In the genomic region with DNA sequence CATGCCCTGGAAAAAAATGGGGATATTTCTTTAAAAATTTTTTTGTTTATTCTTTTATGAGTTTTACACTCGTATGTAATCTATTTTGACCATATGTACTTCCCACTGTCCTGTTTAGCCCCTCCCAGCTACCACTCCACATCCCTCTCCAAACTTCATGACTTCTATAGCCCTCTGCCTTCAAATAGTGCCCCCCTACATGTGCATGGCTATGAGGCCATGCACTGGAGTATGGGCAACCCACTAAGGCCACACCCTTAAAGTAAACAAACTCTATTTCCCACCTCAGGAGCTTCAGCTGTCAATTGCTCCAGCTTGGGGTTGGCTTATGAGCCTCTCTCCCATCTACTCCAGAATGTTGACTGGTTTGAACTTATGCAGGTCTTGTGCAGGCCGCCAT, we compare ENCODE assay signal across 12 mouse cellular contexts. TPM values are rescaled to one million over a fixed set of nuclear protein-coding genes. Genes with fewer than 3 reads are reported as not detected.
"Had no signal": no experiment of that assay in that cellular context is flagged by ENCODE, and none has a peak within 500 bp of the region (broad histone marks: within the 10 kb centered on the region; RNA-seq: fewer than 3 reads in every experiment).

No protein-coding gene starts in this region.

- H3K27ac ChIP-seq: kidney, embryonic 15.5 days; left cerebral cortex, adult 2 months; liver, embryonic 13.5 days; macrophage; neural tube, embryonic 12.5 days had no signal

- H3K9me3 ChIP-seq: kidney, embryonic 15.5 days; liver, embryonic 13.5 days; neural tube, embryonic 12.5 days had no signal

- H3K36me3 ChIP-seq: kidney, embryonic 15.5 days; liver, embryonic 13.5 days; neural tube, embryonic 12.5 days had no signal

- H3K4me3 ChIP-seq: kidney, embryonic 15.5 days; left cerebral cortex, adult 2 months; liver, embryonic 13.5 days; neural tube, embryonic 12.5 days had no signal

- H3K9ac ChIP-seq: kidney, embryonic 15.5 days; liver, embryonic 13.5 days; neural tube, embryonic 12.5 days had no signal

- H3K4me1 ChIP-seq: liver, embryonic 13.5 days; neural tube, embryonic 12.5 days had no signal

- H3K4me2 ChIP-seq: kidney, embryonic 15.5 days; liver, embryonic 13.5 days; neural tube, embryonic 12.5 days had no signal

- H3K27me3 ChIP-seq: kidney, embryonic 15.5 days; liver, embryonic 13.5 days; neural tube, embryonic 12.5 days had no signal

- DNase-seq: kidney, postnatal 10 days; kidney, postnatal 36 days; liver, embryonic 13.5 days; lung, adult 2 months; right cerebral cortex, postnatal 25 days; thymus, adult 18-20 months; thymus, postnatal 36 days had no signal

RNA-seq across cellular contexts. Expression of gene Begain, which starts 18.1 kb away (rescaled TPM):
- polyA plus RNA-seq: liver, adult 2 months; macrophage had no signal
